Mouse (Mus musculus): Measurements from ENCODE around the gene Eddm3b.

GRCm38 (mm10) chr14:51095736-51096524 is 18.3 kb upstream of the Eddm3b start:
- no peak for TF ChIP-seq CTCF (IDR thresholded peaks at IDR 0.05; ENCODE audit: low read depth)
- no peak for TF ChIP-seq EP300 (IDR thresholded peaks at IDR 0.05; ENCODE audit: low read depth)

Measured in liver, postnatal 0 days (tissue).